In genomic region chr5:131610702-131611101, GRCm38 (mm10) we compare ENCODE assay signal across 21 mouse cellular contexts.
DNase-seq lines count a peak whose midpoint lies in the region; ATAC-seq lines count a peak whose summit lies in the region.
"Had no signal": no experiment of that assay in that cellular context is flagged by ENCODE, and none has a peak within 500 bp of the region (broad histone marks: within the 10 kb centered on the region; RNA-seq: fewer than 3 reads in every experiment).

No protein-coding gene starts in this region.

- H3K4me3 ChIP-seq in hindbrain, embryonic 15.5 days, result no peak overlapping the region
- H3K4me3 ChIP-seq in hindbrain, embryonic 10.5 days, result no peak overlapping the region
- no peak overlapping the region for H3K4me3 ChIP-seq in kidney, embryonic 15.5 days (replicated peaks)
- no peak overlapping the region for H3K4me3 ChIP-seq in kidney, embryonic 16.5 days (ENCODE audit: low read length)
- H3K4me3 ChIP-seq: heart, embryonic 10.5 days; intestine, embryonic 15.5 days; midbrain, embryonic 12.5 days had no signal

- no peaks in the 10 kb centered on the region for H3K27me3 ChIP-seq in hindbrain, embryonic 15.5 days
- H3K27me3 ChIP-seq in hindbrain, embryonic 10.5 days (ENCODE audit: insufficient read depth, poor library complexity, severe bottlenecking), result peaks cover 86% of the 10 kb centered on the region
- H3K27me3 ChIP-seq in kidney, embryonic 15.5 days, result peaks cover 20% of the 10 kb centered on the region
- no peaks in the 10 kb centered on the region; the same call in 1 of the 2 replicates for H3K27me3 ChIP-seq in kidney, embryonic 16.5 days (ENCODE audit: insufficient read depth, low read length)
- H3K27me3 ChIP-seq: intestine, embryonic 15.5 days had no signal

- ATAC-seq in hindbrain, embryonic 15.5 days (ENCODE audit: low FRiP score, low read depth), result peak; percentile 24; the same call in 1 of the 2 replicates
- ATAC-seq in kidney, embryonic 15.5 days (replicated peaks; ENCODE audit: low FRiP score), result no peak
- ATAC-seq in kidney, embryonic 16.5 days (ENCODE audit: low FRiP score, low TSS enrichment), result 0 out of 2 replicates have a peak, but pooled peaks have one; percentile 23
- ATAC-seq: forebrain, embryonic 16.5 days; intestine, embryonic 15.5 days; liver, postnatal 0 days had no signal

- peak overlapping the region; percentile 56 for H3K4me2 ChIP-seq in hindbrain, embryonic 15.5 days
- H3K4me2 ChIP-seq in kidney, embryonic 15.5 days, result no peak overlapping the region
- no peak overlapping the region for H3K4me2 ChIP-seq in kidney, embryonic 16.5 days (replicated peaks; ENCODE audit: low read depth, low read length)
- H3K4me2 ChIP-seq: intestine, embryonic 15.5 days; midbrain, embryonic 12.5 days had no signal

- peaks cover 21% of the 10 kb centered on the region for H3K4me1 ChIP-seq in hindbrain, embryonic 15.5 days (replicated peaks)
- H3K4me1 ChIP-seq in hindbrain, embryonic 10.5 days (replicated peaks), result peaks cover 10% of the 10 kb centered on the region; the same call in 1 of the 2 replicates
- H3K4me1 ChIP-seq in kidney, embryonic 15.5 days, result peaks cover 13% of the 10 kb centered on the region
- no peaks in the 10 kb centered on the region for H3K4me1 ChIP-seq in kidney, embryonic 16.5 days (ENCODE audit: insufficient read depth, low read length)
- H3K4me1 ChIP-seq: heart, embryonic 10.5 days had no signal

- H3K9ac ChIP-seq in hindbrain, embryonic 15.5 days, result no peak overlapping the region
- no peak overlapping the region for H3K9ac ChIP-seq in kidney, embryonic 15.5 days
- no peak overlapping the region for H3K9ac ChIP-seq in kidney, embryonic 16.5 days (replicated peaks; ENCODE audit: low read length)
- H3K9ac ChIP-seq: intestine, embryonic 15.5 days; liver, postnatal 0 days had no signal

- no peak overlapping the region for H3K27ac ChIP-seq in hindbrain, embryonic 15.5 days (replicated peaks)
- no peak overlapping the region for H3K27ac ChIP-seq in hindbrain, embryonic 10.5 days
- H3K27ac ChIP-seq in kidney, embryonic 15.5 days, result no peak overlapping the region
- no peak overlapping the region for H3K27ac ChIP-seq in kidney, embryonic 16.5 days (ENCODE audit: low read length)
- H3K27ac ChIP-seq: heart, embryonic 10.5 days; intestine, embryonic 15.5 days; midbrain, embryonic 12.5 days had no signal

- 78% methylated on average over 10 of the region's 10 CpGs for WGBS in hindbrain, embryonic 15.5 days
- 86% methylated on average over 10 of the region's 10 CpGs for WGBS in hindbrain, embryonic 10.5 days
- WGBS in kidney, embryonic 15.5 days, result 53% methylated on average over 10 of the region's 10 CpGs
- WGBS in kidney, embryonic 16.5 days, result 47% methylated on average over 10 of the region's 10 CpGs

- H3K9me3 ChIP-seq in hindbrain, embryonic 15.5 days, result no peaks in the 10 kb centered on the region
- H3K9me3 ChIP-seq in hindbrain, embryonic 10.5 days, result no peaks in the 10 kb centered on the region
- H3K9me3 ChIP-seq in kidney, embryonic 15.5 days (replicated peaks), result no peaks in the 10 kb centered on the region
- H3K9me3 ChIP-seq in kidney, embryonic 16.5 days (ENCODE audit: low read length), result no peaks in the 10 kb centered on the region
- H3K9me3 ChIP-seq: heart, embryonic 10.5 days; intestine, embryonic 15.5 days; midbrain, embryonic 12.5 days had no signal

- DNase-seq in hindbrain, embryonic 10.5 days (ENCODE audit: low spot score), result no peak
- peak; percentile 57 for DNase-seq in kidney, adult 9 months
- peak; percentile 45 to 59 for DNase-seq in kidney, postnatal 25 days
- DNase-seq in layer of hippocampus, postnatal 14 days (ENCODE audit: low spot score in 2 of 2), result no peak
- DNase-seq: adrenal gland, adult 8-10 months; cerebellum, adult 11-12 months; cerebellum, postnatal 10 days; gastrocnemius, postnatal 10 days; heart, postnatal 4 days; liver, postnatal 0 days; lung, postnatal 14 days; retina, postnatal 1 day; right cerebral cortex, postnatal 25 days; spleen, adult 18-20 months had no signal

- H3K36me3 ChIP-seq in hindbrain, embryonic 15.5 days, result no peaks in the 10 kb centered on the region
- no peaks in the 10 kb centered on the region for H3K36me3 ChIP-seq in hindbrain, embryonic 10.5 days
- no peaks in the 10 kb centered on the region for H3K36me3 ChIP-seq in kidney, embryonic 15.5 days
- no peaks in the 10 kb centered on the region for H3K36me3 ChIP-seq in kidney, embryonic 16.5 days (ENCODE audit: insufficient read depth, low read length)
- H3K36me3 ChIP-seq: heart, embryonic 10.5 days; intestine, embryonic 15.5 days; midbrain, embryonic 12.5 days had no signal

Comparison
In these comparisons a context has a peak if more than half of its experiments do, and no peak if none do; other contexts are left out.
1. DNase-seq: peak in kidney, adult 9 months (single experiment) and kidney, postnatal 25 days (2 of 2); none in hindbrain, embryonic 10.5 days (single experiment) and layer of hippocampus, postnatal 14 days (0 of 2).